Mouse (Mus musculus): ENCODE results near the gene Sall2. TPM values are rescaled to one million over a fixed set of nuclear protein-coding genes. Genes with fewer than 3 reads are reported as not detected.
A peak's percentile ranks its signal among the peaks of the same experiment; 100 is the strongest.

Sall2 gene
- total and polyA plus RNA-seq, 2 experiments from 2014 or later: 29.2 to 71.7 TPM

- DNase-seq (peak; percentile 99), ATAC-seq (peak; percentile 98)
- Histone ChIP-seq H3K4me2 (ENCODE audit: low read depth) (peak within 1 kb of the TSS; percentile 62), H3K4me3 (ENCODE audit: low read depth, low read length) (peak within 1 kb of the TSS; percentile 71), H3K27ac (ENCODE audit: low read depth, low read length) (peak within 1 kb of the TSS; percentile 85), H3K27me3 (ENCODE audit: insufficient read depth, low read length) (no peaks in the 10 kb centered on the region), H3K9ac (peak within 1 kb of the TSS; percentile 76), H3K4me1 (ENCODE audit: insufficient read depth) (peaks cover 9% of the 10 kb centered on the region; the same call in 1 of the 2 replicates), H3K9me3 (ENCODE audit: low read length) (no peaks in the 10 kb centered on the region), H3K36me3 (ENCODE audit: insufficient read depth) (peaks cover 13% of the 10 kb centered on the region; the same call in 1 of the 2 replicates)
- under 1% methylated on average over 66 of the region's 66 CpGs for WGBS
- peak; percentile 100 for TF ChIP-seq CTCF (IDR thresholded peaks at IDR 0.05; ENCODE audit: low read depth)
Measured at GRCm38 (mm10) chr14:52278932-52279746, 49.4 kb downstream of the Sall2 start, which contains the start of the genes Tox4 and Rab2b. Gene Tox4 (plus strand): TSS chr14:52279146. Gene Rab2b (minus strand): TSS chr14:52279545.

GRCm38 (mm10) chr14:52277210-52277609, 51.4 kb downstream of the Sall2 start:
- Histone ChIP-seq H3K27me3 (ENCODE audit: insufficient read depth, low read length) (no peaks in the 10 kb centered on the region), H3K9me3 (ENCODE audit: low read length) (no peaks in the 10 kb centered on the region), H3K36me3 (ENCODE audit: insufficient read depth) (peaks cover 30% of the 10 kb centered on the region), H3K27ac (ENCODE audit: low read depth, low read length) (no peak overlapping the region), H3K4me1 (ENCODE audit: insufficient read depth) (peaks cover 9% of the 10 kb centered on the region; the same call in 1 of the 2 replicates), H3K9ac (no peak overlapping the region), H3K4me3 (ENCODE audit: low read depth, low read length) (no peak overlapping the region), H3K4me2 (ENCODE audit: low read depth) (no peak overlapping the region)
- WGBS: 88% methylated on average over 4 of the region's 4 CpGs
- DNase-seq (no peak), ATAC-seq (no peak)
- TF ChIP-seq CTCF (IDR thresholded peaks at IDR 0.05; ENCODE audit: low read depth): no peak

DNA sequence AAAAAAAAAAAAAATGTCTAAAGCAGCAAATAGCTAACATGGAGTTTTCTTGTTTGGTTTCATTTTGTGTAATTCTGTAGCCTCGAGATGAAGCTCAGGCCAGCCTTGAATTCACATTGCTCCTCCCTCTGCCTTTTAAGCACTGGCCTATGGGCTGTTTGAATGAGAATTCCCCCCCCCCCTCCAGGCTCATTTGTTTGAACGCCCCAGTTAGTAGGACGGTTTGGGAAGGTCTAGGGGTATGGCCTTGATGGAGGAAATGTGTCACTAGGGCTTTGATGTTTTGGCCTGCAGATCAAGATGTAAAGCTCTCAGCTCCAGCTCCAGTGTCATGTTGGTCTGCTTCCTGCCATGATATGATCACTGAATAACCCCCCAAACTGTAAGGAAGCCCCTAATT, 55.8 kb downstream of the Sall2 start:
- H3K4me2 ChIP-seq (ENCODE audit: low read depth): no peak overlapping the region
- H3K27me3 ChIP-seq (ENCODE audit: insufficient read depth, low read length): no peaks in the 10 kb centered on the region
- WGBS: 70% methylated on average over 3 of the region's 3 CpGs
- no peaks in the 10 kb centered on the region for H3K9me3 ChIP-seq (ENCODE audit: low read length)
- no peak overlapping the region for H3K4me3 ChIP-seq (ENCODE audit: low read depth, low read length)
- H3K9ac ChIP-seq: no peak overlapping the region
- ATAC-seq (no peak), DNase-seq (no peak)
- H3K4me1 ChIP-seq (ENCODE audit: insufficient read depth): no peaks in the 10 kb centered on the region
- H3K36me3 ChIP-seq (ENCODE audit: insufficient read depth): peaks cover 49% of the 10 kb centered on the region
- H3K27ac ChIP-seq (ENCODE audit: low read depth, low read length): no peak overlapping the region
- no peak for TF ChIP-seq CTCF (IDR thresholded peaks at IDR 0.05; ENCODE audit: low read depth)

Other genes with a start within 250 kb of the Sall2 start
- 96.3 and 105 TPM in 2 replicates for gene Hnrnpc, start 224.7 kb downstream of the Sall2 start, total RNA-seq (2014; rRNA removed)
- gene Hnrnpc, start 224.7 kb downstream of the Sall2 start, polyA plus RNA-seq (2015; fragmentation: Nextera tagmentation; extraction: Ambion mirVana): 323 and 368 TPM in 2 replicates
- gene Rpgrip1, start 218.1 kb downstream of the Sall2 start, total RNA-seq (2014; rRNA removed): 1.6 and 3.2 TPM in 2 replicates
- 50.1 and 50.6 TPM in 2 replicates for gene Rpgrip1, start 218.1 kb downstream of the Sall2 start, polyA plus RNA-seq (2015; fragmentation: Nextera tagmentation; extraction: Ambion mirVana)
- 41.9 and 56.9 TPM in 2 replicates for gene Supt16, start 131.3 kb downstream of the Sall2 start, total RNA-seq (2014; rRNA removed)
- gene Supt16, start 131.3 kb downstream of the Sall2 start, polyA plus RNA-seq (2015; fragmentation: Nextera tagmentation; extraction: Ambion mirVana): 31.0 and 39.1 TPM in 2 replicates
- gene Chd8, start 71.0 kb downstream of the Sall2 start, total RNA-seq (2014; rRNA removed): 88.3 and 93.8 TPM in 2 replicates
- gene Chd8, start 71.0 kb downstream of the Sall2 start, polyA plus RNA-seq (2015; fragmentation: Nextera tagmentation; extraction: Ambion mirVana): 19.2 and 26.7 TPM in 2 replicates
- 54.2 and 56.6 TPM in 2 replicates for gene Tox4, start 49.6 kb downstream of the Sall2 start, total RNA-seq (2014; rRNA removed)
- 46.0 and 48.7 TPM in 2 replicates for gene Tox4, start 49.6 kb downstream of the Sall2 start, polyA plus RNA-seq (2015; fragmentation: Nextera tagmentation; extraction: Ambion mirVana)
- 43.3 and 55.0 TPM in 2 replicates for gene Rab2b, start 49.2 kb downstream of the Sall2 start, total RNA-seq (2014; rRNA removed)
- gene Rab2b, start 49.2 kb downstream of the Sall2 start, polyA plus RNA-seq (2015; fragmentation: Nextera tagmentation; extraction: Ambion mirVana): 36.5 and 46.2 TPM in 2 replicates
- 22.7 and 25.6 TPM in 2 replicates for gene Mettl3, start 23.6 kb downstream of the Sall2 start, total RNA-seq (2014; rRNA removed)
- gene Mettl3, start 23.6 kb downstream of the Sall2 start, polyA plus RNA-seq (2015; fragmentation: Nextera tagmentation; extraction: Ambion mirVana): 16.9 and 24.0 TPM in 2 replicates
- gene Olfr1513, start 27.6 kb upstream of the Sall2 start, total RNA-seq (2014; rRNA removed): not detected in 2 replicates
- not detected in 2 replicates for gene Olfr1513, start 27.6 kb upstream of the Sall2 start, polyA plus RNA-seq (2015; fragmentation: Nextera tagmentation; extraction: Ambion mirVana)
- gene Olfr1512, start 50.4 kb upstream of the Sall2 start, total RNA-seq (2014; rRNA removed): not detected in 2 replicates
- not detected in 2 replicates for gene Olfr1512, start 50.4 kb upstream of the Sall2 start, polyA plus RNA-seq (2015; fragmentation: Nextera tagmentation; extraction: Ambion mirVana)
- gene Olfr1511, start 68.6 kb upstream of the Sall2 start, total RNA-seq (2014; rRNA removed): not detected in 2 replicates
- not detected in 2 replicates for gene Olfr1511, start 68.6 kb upstream of the Sall2 start, polyA plus RNA-seq (2015; fragmentation: Nextera tagmentation; extraction: Ambion mirVana)
- not detected in 2 replicates for gene Olfr1510, start 85.6 kb upstream of the Sall2 start, total RNA-seq (2014; rRNA removed)
- gene Olfr1510, start 85.6 kb upstream of the Sall2 start, polyA plus RNA-seq (2015; fragmentation: Nextera tagmentation; extraction: Ambion mirVana): not detected in 2 replicates
- gene Olfr1509, start 114.2 kb upstream of the Sall2 start, total RNA-seq (2014; rRNA removed): not detected in 2 replicates
- not detected in 2 replicates for gene Olfr1509, start 114.2 kb upstream of the Sall2 start, polyA plus RNA-seq (2015; fragmentation: Nextera tagmentation; extraction: Ambion mirVana)
- gene Olfr1508, start 138.7 kb upstream of the Sall2 start, total RNA-seq (2014; rRNA removed): not detected in 2 replicates
- not detected in 2 replicates for gene Olfr1508, start 138.7 kb upstream of the Sall2 start, polyA plus RNA-seq (2015; fragmentation: Nextera tagmentation; extraction: Ambion mirVana)
- gene Olfr1507, start 167.0 kb upstream of the Sall2 start, total RNA-seq (2014; rRNA removed): not detected in 2 replicates
- not detected in 2 replicates for gene Olfr1507, start 167.0 kb upstream of the Sall2 start, polyA plus RNA-seq (2015; fragmentation: Nextera tagmentation; extraction: Ambion mirVana)

Data from forebrain, postnatal 0 days (tissue).